Mouse (Mus musculus) gastrocnemius, adult 18-20 months (tissue): ENCODE data around the gene Mcub. TPM values are rescaled to one million over a fixed set of nuclear protein-coding genes. Genes with fewer than 3 reads are reported as not detected.

Experiments used
- DNase-seq: peaks from one replicate; pipeline ENCODE4 v3.0.0; 2021; ENCODE audit warnings: low spot score
- total RNA-seq, 2 experiments: library from RNA; stranded (reverse); gene quantifications; 2 replicates each; pipeline ENCODE4 v1.2.3; 2021

The Mcub gene
- total RNA-seq, 2 experiments from 2014 or later = 1.2 to 1.3 TPM

DNA sequence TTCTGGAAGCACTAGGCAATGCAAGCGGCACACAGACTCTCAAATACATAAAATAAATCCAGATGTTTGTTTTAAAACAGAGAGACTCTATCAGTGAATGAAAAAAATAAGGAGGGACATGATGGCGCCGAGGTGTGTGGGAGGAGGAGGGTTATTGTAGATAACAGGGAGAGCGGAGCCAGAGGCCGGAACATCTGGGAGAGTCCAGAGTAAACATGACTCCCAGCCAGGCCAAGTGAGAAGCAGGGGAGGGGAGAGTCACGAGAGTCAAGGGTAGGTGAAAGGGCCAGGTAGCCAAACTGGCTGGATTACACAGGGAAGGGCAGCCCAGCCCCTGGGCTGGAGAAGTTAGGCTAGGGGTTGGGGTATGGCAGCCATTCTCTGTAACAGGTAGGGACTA is 73.4 kb downstream of the Mcub start:
- no peak for DNase-seq

DNA sequence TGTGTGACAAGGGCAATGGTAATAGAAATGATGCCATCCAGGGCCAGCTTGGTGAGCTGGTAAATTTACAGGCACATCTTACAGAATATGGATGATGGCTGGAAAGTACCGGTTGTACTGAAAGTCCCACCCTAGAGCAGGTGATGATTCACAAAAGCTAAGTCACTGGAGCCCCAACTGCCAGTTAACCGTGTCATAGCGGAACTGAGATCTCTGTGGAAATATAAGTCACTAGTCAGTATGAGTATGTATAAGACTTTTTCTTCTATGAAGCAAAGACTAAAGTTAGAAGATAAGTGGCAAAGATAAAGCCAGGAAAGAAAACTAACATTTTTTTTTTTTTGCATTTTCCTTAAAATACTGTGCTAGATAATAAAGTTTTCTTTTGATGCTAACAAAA is 76.9 kb downstream of the Mcub start:
- no peak for DNase-seq

DNA sequence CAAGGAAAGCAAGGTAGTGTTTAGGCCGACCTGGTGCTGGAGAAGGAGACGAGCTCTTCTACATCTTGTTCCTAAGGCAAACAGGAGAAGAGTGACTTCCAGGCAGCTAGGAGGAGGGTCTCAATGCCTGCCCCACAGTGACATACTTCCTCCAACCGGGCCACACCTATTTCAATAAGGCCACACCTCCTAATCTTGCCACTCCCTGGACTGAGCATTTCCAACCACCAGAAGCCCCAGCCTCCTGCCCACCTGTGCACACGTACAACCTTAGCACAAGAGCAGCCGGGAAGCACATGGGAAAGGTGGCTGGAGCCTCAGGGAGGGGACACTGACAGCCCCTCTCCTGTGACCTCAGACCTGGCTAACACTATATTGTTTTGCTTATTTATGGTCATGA is 78.0 kb downstream of the Mcub start:
- no peak for DNase-seq

DNA sequence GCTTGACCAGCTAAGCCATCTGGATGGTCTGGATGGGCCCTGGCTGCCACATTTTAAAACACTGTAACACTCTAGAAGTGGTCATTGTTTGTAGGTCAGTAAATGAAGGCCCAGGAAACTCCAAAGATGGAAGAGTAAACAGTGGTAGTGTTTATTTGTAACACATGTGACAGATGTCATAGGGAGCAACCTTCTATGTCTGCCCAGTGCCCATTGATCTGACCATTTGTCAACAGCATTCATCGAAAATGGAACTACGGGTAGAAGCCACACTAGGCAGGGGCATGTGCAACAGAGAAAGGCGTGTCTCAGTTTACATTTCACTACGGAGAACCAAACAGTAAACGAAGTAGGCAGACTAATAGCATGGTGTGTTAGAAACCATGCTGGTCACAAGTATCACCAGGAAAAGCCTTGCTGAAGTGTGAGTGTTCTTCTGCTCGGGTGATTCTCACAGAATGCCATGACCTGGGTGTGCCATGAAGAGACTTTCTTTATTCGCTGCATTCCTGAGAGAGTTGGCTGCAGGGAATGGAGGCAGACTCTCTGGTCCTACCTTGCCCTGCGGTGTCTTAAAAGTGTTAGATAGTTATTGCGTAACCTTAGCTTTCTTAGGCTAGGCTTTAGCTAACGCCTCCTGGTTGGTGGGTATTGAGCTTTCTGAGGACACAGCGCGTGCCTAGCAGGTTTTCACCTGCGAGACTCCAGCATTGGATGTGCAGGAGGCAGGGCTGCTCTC is 82.1 kb downstream of the Mcub start:
- DNase-seq = no peak

DNA sequence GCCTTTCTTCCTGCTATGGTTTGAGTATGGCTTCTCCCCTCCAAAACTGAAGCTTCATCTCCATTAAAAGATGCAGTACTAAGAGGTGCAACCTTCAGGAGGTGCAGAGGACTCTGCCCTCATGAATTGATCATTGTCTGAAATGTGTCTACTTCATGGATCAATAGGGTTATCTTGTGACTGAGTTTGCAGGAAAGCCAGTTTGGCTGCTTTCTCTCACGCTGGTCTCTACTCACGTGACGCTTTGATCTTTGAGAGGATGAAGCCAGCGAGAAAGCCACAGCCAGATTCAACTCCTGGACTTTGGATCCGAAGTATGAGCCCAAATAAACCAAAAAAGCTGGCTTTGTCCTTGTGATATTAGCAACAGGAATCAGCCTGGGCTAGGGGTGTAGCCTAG is 83.6 kb downstream of the Mcub start:
- DNase-seq = no peak

DNA sequence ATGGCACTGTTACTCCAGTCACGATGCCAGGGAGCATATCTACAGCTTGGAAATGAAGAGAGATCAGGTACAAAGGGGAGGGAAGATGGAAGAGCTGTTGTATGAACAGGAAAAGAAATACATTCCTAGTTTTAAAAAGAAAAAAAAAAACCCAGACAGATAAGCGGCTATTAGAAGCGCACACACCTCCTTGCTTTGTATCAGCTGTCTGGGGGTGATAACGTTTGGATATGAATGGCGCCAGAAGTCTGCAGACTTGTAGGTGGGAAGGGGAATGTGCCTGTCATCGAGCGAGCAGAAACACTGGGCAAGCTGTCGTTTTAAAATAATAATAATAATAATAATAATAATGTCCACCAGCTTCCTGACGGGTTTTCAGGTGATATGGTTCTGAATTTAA is 84.4 kb downstream of the Mcub start:
- DNase-seq = no peak

DNA sequence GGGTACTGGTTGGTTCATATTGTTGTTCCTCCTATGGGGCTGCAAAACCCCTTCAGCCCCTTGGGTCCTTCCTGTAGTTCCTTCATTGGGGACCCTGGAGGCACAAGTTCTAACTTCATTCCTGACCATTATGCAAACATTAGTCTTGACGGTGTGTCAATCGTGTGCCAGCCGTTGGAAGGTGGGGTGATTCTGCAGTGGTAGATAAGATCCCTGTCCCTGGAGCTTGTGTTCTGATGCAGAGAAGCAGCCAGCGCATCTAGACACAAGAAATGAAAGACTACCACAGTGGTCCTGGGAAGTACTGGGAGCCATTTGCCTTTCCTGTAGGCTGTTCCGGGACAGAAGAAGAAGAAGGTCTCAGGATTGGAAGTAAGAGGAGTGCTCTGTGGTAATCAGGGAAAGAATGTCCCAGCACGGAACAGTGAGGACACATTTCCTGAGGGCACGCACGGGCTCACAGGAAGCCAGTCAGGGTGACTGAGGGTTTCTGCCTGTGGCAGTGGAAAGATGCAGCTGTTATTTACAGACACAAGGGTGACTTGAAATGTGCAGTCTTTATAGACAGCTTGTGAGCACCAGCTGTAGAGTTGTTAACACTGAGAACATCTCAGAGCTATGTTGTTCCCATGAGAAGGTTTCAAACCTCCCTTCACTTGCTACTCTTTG is 88.9 kb downstream of the Mcub start:
- peak; percentile 16 for DNase-seq

DNA sequence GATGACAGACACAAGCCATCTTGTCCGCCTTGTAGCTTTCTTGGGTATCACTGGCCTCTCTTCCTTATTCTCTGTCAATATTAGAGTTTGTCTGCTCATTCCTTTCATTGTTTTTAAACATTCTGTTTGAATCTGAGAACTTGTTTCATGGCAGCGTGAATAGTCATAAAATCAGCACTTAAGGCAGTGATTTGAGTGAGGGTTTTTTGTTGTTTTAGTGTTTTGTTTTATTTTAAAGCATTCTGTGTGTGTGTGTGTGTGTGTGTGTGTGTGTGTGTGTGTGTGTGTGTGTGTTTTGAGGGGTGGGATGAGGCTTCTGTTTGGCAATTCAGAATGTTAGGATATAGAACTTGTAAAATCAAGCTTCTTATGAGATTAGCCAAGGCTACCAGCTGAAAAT is 90.1 kb downstream of the Mcub start:
- DNase-seq = no peak

DNA sequence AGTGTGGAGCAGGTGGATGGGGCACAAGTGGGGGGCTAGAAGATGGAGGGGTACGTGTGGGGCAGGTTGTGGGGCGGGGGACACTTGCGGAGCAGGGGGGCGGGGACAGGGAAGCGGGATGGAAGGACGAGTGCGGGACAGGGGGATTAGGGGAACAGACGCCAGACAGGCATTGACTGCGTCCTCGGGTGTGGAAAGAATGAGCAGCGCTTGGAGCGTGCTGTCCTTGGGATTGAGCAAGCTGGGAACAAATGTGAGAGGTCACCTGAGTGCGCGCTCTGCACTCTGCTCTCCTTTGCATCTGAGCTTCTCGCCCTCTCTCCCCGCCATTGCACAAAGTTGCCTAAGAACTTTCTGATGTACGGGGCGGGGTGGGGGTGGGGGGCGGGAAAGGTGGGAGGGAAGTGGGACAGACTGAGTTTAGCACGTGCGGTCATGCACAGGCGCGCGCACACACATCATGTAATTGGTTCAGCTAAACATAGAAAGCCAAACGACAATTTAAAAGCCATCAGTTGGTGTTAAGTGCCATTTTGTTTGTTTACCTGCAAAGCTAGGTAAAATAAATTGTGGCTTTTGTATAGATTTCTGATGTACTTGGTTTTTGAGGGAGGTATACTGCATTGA is 90.8 kb downstream of the Mcub start:
- peak; percentile 46 for DNase-seq

DNA sequence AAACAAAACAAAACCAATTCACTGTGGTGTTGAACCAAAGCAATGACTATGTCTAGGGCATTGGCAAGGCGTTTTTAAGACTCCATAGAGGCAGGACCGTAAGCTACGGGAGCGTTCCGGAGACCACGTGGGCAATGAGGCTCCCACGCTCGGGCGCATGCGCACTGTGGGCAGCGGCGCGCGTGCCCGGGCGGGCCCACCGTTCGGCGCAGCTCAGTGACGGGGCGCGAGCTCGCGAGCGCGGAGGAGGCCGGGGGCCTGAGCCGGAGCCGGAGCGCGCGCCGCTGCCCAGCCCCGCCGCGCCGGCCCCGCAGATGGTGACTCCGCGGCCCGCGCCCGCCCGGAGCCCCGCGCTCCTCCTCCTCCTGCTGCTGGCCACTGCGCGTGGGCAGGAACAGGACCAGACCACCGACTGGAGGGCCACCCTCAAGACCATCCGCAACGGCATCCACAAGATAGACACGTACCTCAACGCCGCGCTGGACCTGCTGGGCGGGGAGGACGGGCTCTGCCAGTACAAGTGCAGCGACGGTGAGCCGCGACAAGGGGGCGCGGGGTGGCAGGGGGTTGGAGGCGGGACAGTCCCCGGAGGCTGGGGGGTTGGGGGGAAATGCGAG is 91.5 kb downstream of the Mcub start, which contains the start of gene Pla2g12a:
Gene Pla2g12a (plus strand): TSS at position 202 of the 617 bp plus-strand sequence.
- DNase-seq = peak; percentile 88

DNA sequence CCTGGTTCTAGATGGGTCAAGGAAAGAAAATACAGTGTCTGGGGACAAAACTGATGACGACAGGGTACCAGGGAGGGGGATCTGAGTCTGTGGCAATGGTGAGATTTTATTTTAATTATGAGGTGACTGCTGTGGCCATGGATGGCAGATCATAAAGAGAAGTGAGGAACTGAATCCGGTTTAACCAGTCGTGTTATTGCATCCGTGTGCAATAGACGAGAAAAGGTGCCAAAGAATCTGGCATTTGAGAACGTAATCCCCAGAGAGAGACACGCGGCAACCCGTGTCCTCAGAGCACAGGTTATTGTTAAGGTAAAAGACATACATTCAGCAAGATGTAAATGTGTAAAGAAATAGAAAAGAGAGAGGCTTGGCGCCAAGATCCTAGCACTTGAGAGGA is 92.7 kb downstream of the Mcub start:
- no peak for DNase-seq

Other genes starting within 250 kb of the Mcub start
- 10 to 100 TPM; 25.9 to 30.3 TPM for gene Egf, start 214.9 kb downstream of the Mcub start, total RNA-seq
- not detected for gene Lrit3, start 166.2 kb downstream of the Mcub start, total RNA-seq
- gene Rrh, start 147.6 kb downstream of the Mcub start, total RNA-seq = not detected
- 10 to 100 TPM; 19.7 to 21.7 TPM for gene Gar1, start 138.8 kb downstream of the Mcub start, total RNA-seq
- gene Cfi, start 134.3 kb downstream of the Mcub start, total RNA-seq = under 1 TPM in 1 of 2 experiments, not detected in 1; 0.38 TPM
- 100 to 1,000 TPM in 1 of 2 experiments, 10 to 100 TPM in 1; 89.5 to 116 TPM for gene Pla2g12a, start 91.6 kb downstream of the Mcub start, total RNA-seq
- 1 to 10 TPM; 1.8 to 2.8 TPM for gene Casp6, start 68.8 kb downstream of the Mcub start, total RNA-seq
- 10 to 100 TPM; 26.8 to 30.5 TPM for gene Sec24b, start 91.3 kb upstream of the Mcub start, total RNA-seq
- under 1 TPM; 0.09 to 0.17 TPM for gene Col25a1, start 161.3 kb upstream of the Mcub start, total RNA-seq